Mouse (Mus musculus) heart, postnatal 0 days (tissue): ENCODE measurements around the gene Lin28a. TPM values are rescaled to one million over a fixed set of nuclear protein-coding genes. Genes with fewer than 3 reads are reported as not detected.

Source experiments
- ATAC-seq: fragments of 200-750 bp; cut with Nextera tagmentation; 2 replicates; pipeline ENCODE4 v1.8.0; 2017; ENCODE audit warnings: low read depth, moderate number of reproducible peaks, moderate library complexity; ENCODE audit not compliant: insufficient read depth
- DNase-seq: peaks from one replicate; pipeline ENCODE4 v3.0.0-alpha.2; 2016; ENCODE audit warnings: low spot score
- H3K27ac ChIP-seq: fragments of 300-500 bp; sonication (generic); 2 replicates; pipeline ENCODE4 v1.5.1; 2014; ENCODE audit warnings: low read depth, mild to moderate bottlenecking
- H3K27me3 ChIP-seq: fragments of 300-500 bp; sonication (generic); 2 replicates; pipeline ENCODE4 v1.6.1; 2014; ENCODE audit warnings: low read length, mixed read lengths; ENCODE audit not compliant: control insufficient read depth, insufficient read depth
- H3K36me3 ChIP-seq: fragments of 300-500 bp; sonication (generic); replicated peaks from 2 replicates; pipeline ENCODE4 v1.6.1; 2014; ENCODE audit warnings: low read length, mixed read lengths; ENCODE audit not compliant: control insufficient read depth, insufficient read depth
- H3K4me1 ChIP-seq: fragments of 300-500 bp; sonication (generic); 2 replicates; pipeline ENCODE4 v1.6.1; 2014; ENCODE audit warnings: antibody characterized with exemption; ENCODE audit not compliant: control insufficient read depth, insufficient read depth
- H3K4me2 ChIP-seq: fragments of 300-500 bp; sonication (generic); 2 replicates; pipeline ENCODE4 v1.6.1; 2014; ENCODE audit warnings: low read depth, mild to moderate bottlenecking, low read length, moderate library complexity
- H3K4me3 ChIP-seq: fragments of 300-500 bp; sonication (generic); 2 replicates; pipeline ENCODE4 v1.5.1; 2014; ENCODE audit warnings: low read depth, low read length
- H3K9ac ChIP-seq: fragments of 300-500 bp; sonication (generic); replicated peaks from 2 replicates; pipeline ENCODE4 v1.6.1; 2014; ENCODE audit warnings: low read depth, low read length, mixed read lengths
- H3K9me3 ChIP-seq: fragments of 300-500 bp; sonication (generic); replicated peaks from 2 replicates; pipeline ENCODE4 v1.6.1; 2016; ENCODE audit warnings: low read length; ENCODE audit not compliant: control insufficient read depth
- CTCF ChIP-seq: IDR thresholded peaks from 2 replicates; pipeline ENCODE4 v1.5.1; 2016; ENCODE audit warnings: antibody characterized with exemption, control low read depth, low read depth
- EP300 ChIP-seq: IDR thresholded peaks from 2 replicates; pipeline ENCODE4 v1.6.1; 2016; ENCODE audit warnings: antibody characterized with exemption, low read depth
- WGBS: fragments of 180-500 bp; shearing (Covaris S2); extraction: QIAGEN DNeasy Blood & Tissue Kit; methylation state at CpG from one replicate; pipeline ENCODE4 v1.1.7; 2014; 5-methylcytosine and 5-hydroxymethylcytosine counted together
- polyA plus RNA-seq: library from polyadenylated mRNA; unstranded; fragments of >200 nt; fragmentation: Nextera tagmentation; extraction: Ambion mirVana; gene quantifications from 2 replicates; pipeline ENCODE4 v1.2.1, GENCODE M21; 2015
- total RNA-seq: library from RNA; depleted of rRNA; stranded (reverse); fragments of >200 nt; gene quantifications from 2 replicates; pipeline ENCODE4 v1.2.3, GENCODE M21; 2014; ENCODE audit warnings: low replicate concordance

Gene Lin28a
- total and polyA plus RNA-seq, 2 experiments from 2014 or later, result 0.10 TPM; not detected in 1

- TF ChIP-seq CTCF, result no peak
- TF ChIP-seq EP300, result no peak
- Histone ChIP-seq H3K27ac (no peak within 1 kb of the TSS), H3K4me3 (no peak within 1 kb of the TSS), H3K4me2 (no peak within 1 kb of the TSS), H3K4me1 (peaks cover 9% of the 10 kb centered on the region), H3K36me3 (no peaks in the 10 kb centered on the region), H3K27me3 (0 out of 2 replicates have a peak, but pooled peaks cover under 1% of the 10 kb centered on the region), H3K9me3 (no peaks in the 10 kb centered on the region), H3K9ac (no peak within 1 kb of the TSS)
- DNase-seq (no peak), ATAC-seq (no peak)
- 86% methylated on average over 3 of the region's 3 CpGs for WGBS
These were observed 34.9 kb upstream of the Lin28a start, which contains the start of gene Zfp683 for GRCm38 (mm10) chr4:134053538-134053937. Zfp683 (plus strand) TSS chr4:134053838.

GRCm38 (mm10) chr4:134052560-134052959, 33.9 kb upstream of the Lin28a start:
- peak; percentile 49 for ATAC-seq
- no peak for TF ChIP-seq EP300
- no peak for TF ChIP-seq CTCF
- no peaks in the 10 kb centered on the region for H3K27me3 ChIP-seq
- no peaks in the 10 kb centered on the region for H3K36me3 ChIP-seq
- H3K9ac ChIP-seq, result no peak overlapping the region
- no peak overlapping the region for H3K4me3 ChIP-seq
- H3K27ac ChIP-seq, result no peak overlapping the region
- H3K4me2 ChIP-seq, result no peak overlapping the region
- no peaks in the 10 kb centered on the region for H3K9me3 ChIP-seq
- peaks cover 9% of the 10 kb centered on the region for H3K4me1 ChIP-seq
- peak; percentile 73 for DNase-seq
- WGBS, result under 1% methylated on average over 8 of the region's 8 CpGs

DNA sequence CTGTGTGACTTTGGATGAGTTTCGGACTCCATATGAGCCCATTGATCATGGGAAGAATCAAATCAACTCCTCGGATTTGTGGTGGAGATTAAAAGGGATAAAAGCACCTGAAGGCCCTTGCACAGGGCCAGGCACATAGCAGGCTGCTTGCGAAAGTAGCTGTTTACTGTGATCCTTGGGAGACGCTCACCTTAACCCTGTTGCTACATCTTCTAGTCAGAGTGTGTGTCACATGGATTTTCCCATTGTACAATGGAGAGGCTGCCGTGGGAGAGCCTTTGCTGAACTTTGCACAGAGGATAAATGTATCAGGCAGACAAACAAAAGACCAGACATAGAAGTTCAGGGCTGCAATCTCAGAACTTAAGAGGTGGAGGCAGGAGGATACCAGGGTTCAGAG, 33.3 kb upstream of the Lin28a start:
- no peaks in the 10 kb centered on the region for H3K9me3 ChIP-seq
- WGBS, result 79% methylated on average over 5 of the region's 5 CpGs
- no peak for ATAC-seq
- no peak overlapping the region for H3K4me3 ChIP-seq
- no peaks in the 10 kb centered on the region for H3K27me3 ChIP-seq
- no peak overlapping the region for H3K9ac ChIP-seq
- no peak for DNase-seq
- no peaks in the 10 kb centered on the region for H3K36me3 ChIP-seq
- no peak overlapping the region for H3K27ac ChIP-seq
- peaks cover 9% of the 10 kb centered on the region for H3K4me1 ChIP-seq
- no peak overlapping the region for H3K4me2 ChIP-seq
- TF ChIP-seq EP300, result no peak
- TF ChIP-seq CTCF, result no peak

DNA sequence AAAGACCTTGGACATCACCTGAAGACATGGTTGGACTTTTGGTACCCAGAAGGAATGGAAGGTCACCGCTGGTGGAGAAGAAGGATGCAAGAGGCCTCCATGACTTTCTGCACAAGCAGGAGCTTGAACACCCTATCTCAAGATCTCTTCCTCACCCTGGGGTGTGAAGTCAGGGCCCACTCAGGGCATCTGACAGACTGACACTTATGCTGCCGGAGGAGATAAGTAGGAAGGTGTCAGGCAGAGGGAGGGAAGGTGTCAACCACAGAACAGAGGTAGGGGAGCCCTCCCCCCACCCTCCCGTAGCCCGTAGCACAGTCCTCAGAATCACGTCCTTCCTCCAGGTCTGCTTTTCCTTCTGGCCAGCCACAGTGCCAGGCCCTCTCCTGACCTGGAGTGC, 29.0 kb upstream of the Lin28a start:
- no peak overlapping the region for H3K4me2 ChIP-seq
- no peak for TF ChIP-seq EP300
- no peak for TF ChIP-seq CTCF
- H3K4me1 ChIP-seq, result peaks cover 5% of the 10 kb centered on the region
- H3K27ac ChIP-seq, result no peak overlapping the region
- WGBS, result 36% methylated on average over 5 of the region's 5 CpGs
- no peak for ATAC-seq
- H3K27me3 ChIP-seq, result no peaks in the 10 kb centered on the region
- no peak overlapping the region for H3K9ac ChIP-seq
- H3K36me3 ChIP-seq, result no peaks in the 10 kb centered on the region
- no peak for DNase-seq
- H3K9me3 ChIP-seq, result no peaks in the 10 kb centered on the region
- no peak overlapping the region for H3K4me3 ChIP-seq

- no peaks in the 10 kb centered on the region for H3K27me3 ChIP-seq
- ATAC-seq, result no peak
- H3K27ac ChIP-seq, result no peak overlapping the region
- H3K9ac ChIP-seq, result no peak overlapping the region
- no peak for DNase-seq
- no peak overlapping the region for H3K4me3 ChIP-seq
- no peaks in the 10 kb centered on the region for H3K36me3 ChIP-seq
- WGBS, result 39% methylated on average over 2 of the region's 2 CpGs
- no peaks in the 10 kb centered on the region for H3K9me3 ChIP-seq
- no peak for TF ChIP-seq EP300
- no peak for TF ChIP-seq CTCF
- no peak overlapping the region for H3K4me2 ChIP-seq
- no peaks in the 10 kb centered on the region for H3K4me1 ChIP-seq
These were observed 24.4 kb upstream of the Lin28a start for GRCm38 (mm10) chr4:134043041-134043440.
